Mouse (Mus musculus): ENCODE data around the gene Tmigd3. TPM values are rescaled to one million over a fixed set of nuclear protein-coding genes. Genes with fewer than 3 reads are reported as not detected.

Gene Tmigd3
- not detected for polyA plus RNA-seq (2015; fragmentation: Illumina TruSeq; extraction: RNeasy Lipid Tissue Mini Kit (QIAGEN cat#74804); ENCODE audit: low read depth, low replicate concordance)

GRCm38 (mm10) chr3:105870558-105870957 is at the start of gene Tmigd3, which contains the start of gene Adora3:
TSS of gene Tmigd3 (plus strand) at chr3:105870903.
TSS of gene Adora3 (plus strand) at chr3:105870858.

DNA sequence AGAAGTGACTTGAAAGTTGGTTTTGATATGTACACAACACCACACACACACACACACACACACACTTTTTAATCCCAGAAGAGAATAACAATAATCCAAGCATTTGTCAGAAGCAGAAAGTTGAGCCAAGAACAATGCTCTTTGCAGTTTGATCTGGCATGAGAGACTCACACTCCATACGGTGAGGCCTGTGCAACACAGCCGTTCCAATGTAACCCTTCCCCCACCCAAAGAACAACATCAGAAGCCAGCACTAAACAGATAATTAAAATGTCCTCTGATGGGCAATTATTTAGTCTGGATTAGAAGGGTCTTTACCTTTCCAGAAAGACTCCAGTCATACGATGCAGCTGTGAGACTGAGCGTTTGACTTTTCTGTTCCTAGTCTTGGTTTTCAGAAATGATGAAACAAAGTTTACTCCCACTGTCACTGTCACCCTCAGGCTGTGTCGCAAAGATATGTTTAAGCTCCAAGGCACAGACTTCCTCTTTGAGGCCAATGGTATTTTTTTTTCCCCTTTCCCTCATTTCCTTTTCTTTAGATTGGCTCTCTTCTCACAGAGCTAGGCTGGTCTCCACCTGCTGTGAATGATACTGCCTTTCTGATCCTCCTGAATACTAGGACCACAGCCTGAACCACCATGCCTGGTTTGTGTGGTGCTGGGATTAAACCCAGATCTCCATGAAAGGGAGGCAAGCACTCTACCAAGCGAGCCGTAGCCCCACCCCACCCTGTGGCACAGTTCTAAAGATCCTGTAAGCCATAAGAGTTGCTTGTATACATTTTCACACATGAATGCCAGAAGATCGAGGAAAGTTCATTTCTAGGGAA is 61.8 kb downstream of the Tmigd3 start, which contains the start of gene I830077J02Rik:
Gene I830077J02Rik (minus strand): TSS at position 425 of the 832 bp plus-strand sequence.

GRCm38 (mm10) chr3:105958974-105959580 is 88.4 kb downstream of the Tmigd3 start, which contains the start of gene Wdr77:
TSS of gene Wdr77 (plus strand) at chr3:105959369.

DNA sequence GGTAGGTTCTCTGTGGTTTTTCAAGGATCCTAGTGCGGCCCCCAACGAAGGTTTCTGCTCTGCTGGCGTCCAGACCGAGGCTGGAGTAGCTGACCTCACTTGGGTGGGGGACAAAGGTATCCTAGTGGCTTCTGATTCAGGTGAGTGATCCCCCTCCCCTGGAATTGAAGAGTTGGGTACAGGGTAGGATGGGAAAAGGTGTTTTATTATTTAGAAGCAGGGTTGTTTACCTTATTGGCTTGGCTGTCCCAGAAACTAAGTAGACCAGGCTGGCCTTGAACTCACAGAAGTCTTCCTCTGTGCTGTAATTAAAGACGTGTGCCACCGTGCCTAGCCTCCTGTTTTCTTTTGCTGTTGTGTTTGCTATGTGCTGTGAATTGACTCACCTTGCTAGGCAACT is 89.3 kb downstream of the Tmigd3 start, which contains the start of gene Atp5f1:
Gene Atp5f1 (minus strand): TSS at position 101 of the 400 bp plus-strand sequence.

DNA sequence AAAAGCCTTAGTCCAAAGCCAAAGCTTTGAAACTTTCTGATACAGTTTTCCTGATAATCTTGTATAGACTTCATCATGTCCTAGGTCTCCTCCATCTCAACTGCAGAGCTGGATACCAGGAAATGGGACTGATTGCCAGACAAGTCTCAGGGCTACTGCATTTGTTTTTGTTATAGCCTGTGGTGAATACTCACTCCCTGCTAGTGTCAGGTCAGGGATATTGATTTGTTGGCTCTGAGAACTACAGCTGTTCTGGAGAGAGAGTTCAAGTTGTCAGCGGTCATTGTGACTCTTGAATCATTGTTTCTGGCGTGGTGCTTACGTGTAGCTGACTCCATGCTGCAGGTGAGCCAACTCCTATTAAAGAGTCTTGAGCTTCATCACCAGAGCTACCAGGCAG is 102.7 kb downstream of the Tmigd3 start, which contains the start of gene Ovgp1:
Gene Ovgp1 (plus strand): TSS at position 301 of the 400 bp plus-strand sequence.

Other genes starting within 250 kb of the Tmigd3 start
- 13.1 TPM for gene Ddx20, start 183.3 kb upstream of the Tmigd3 start, polyA plus RNA-seq (2015; fragmentation: Illumina TruSeq; extraction: RNeasy Lipid Tissue Mini Kit (QIAGEN cat#74804); ENCODE audit: low read depth, low replicate concordance)
- 73.0 TPM for gene Inka2, start 166.3 kb upstream of the Tmigd3 start, polyA plus RNA-seq (2015; fragmentation: Illumina TruSeq; extraction: RNeasy Lipid Tissue Mini Kit (QIAGEN cat#74804); ENCODE audit: low read depth, low replicate concordance)
- 106 TPM for gene Rap1a, start 69.6 kb upstream of the Tmigd3 start, polyA plus RNA-seq (2015; fragmentation: Illumina TruSeq; extraction: RNeasy Lipid Tissue Mini Kit (QIAGEN cat#74804); ENCODE audit: low read depth, low replicate concordance)
- 1.6 TPM for gene Adora3, start within 50 bp of the Tmigd3 start, polyA plus RNA-seq (2015; fragmentation: Illumina TruSeq; extraction: RNeasy Lipid Tissue Mini Kit (QIAGEN cat#74804); ENCODE audit: low read depth, low replicate concordance)
- gene I830077J02Rik, start 61.8 kb downstream of the Tmigd3 start, polyA plus RNA-seq (2015; fragmentation: Illumina TruSeq; extraction: RNeasy Lipid Tissue Mini Kit (QIAGEN cat#74804); ENCODE audit: low read depth, low replicate concordance) = 2.8 TPM
- 44.4 TPM for gene Wdr77, start 88.5 kb downstream of the Tmigd3 start, polyA plus RNA-seq (2015; fragmentation: Illumina TruSeq; extraction: RNeasy Lipid Tissue Mini Kit (QIAGEN cat#74804); ENCODE audit: low read depth, low replicate concordance)
- gene Atp5f1, start 89.2 kb downstream of the Tmigd3 start, polyA plus RNA-seq (2015; fragmentation: Illumina TruSeq; extraction: RNeasy Lipid Tissue Mini Kit (QIAGEN cat#74804); ENCODE audit: low read depth, low replicate concordance) = 553 TPM
- gene Ovgp1, start 102.8 kb downstream of the Tmigd3 start, polyA plus RNA-seq (2015; fragmentation: Illumina TruSeq; extraction: RNeasy Lipid Tissue Mini Kit (QIAGEN cat#74804); ENCODE audit: low read depth, low replicate concordance) = 5.3 TPM
- gene Pifo, start 143.7 kb downstream of the Tmigd3 start, polyA plus RNA-seq (2015; fragmentation: Illumina TruSeq; extraction: RNeasy Lipid Tissue Mini Kit (QIAGEN cat#74804); ENCODE audit: low read depth, low replicate concordance) = 3.2 TPM
- not detected for gene Chil5, start 161.9 kb downstream of the Tmigd3 start, polyA plus RNA-seq (2015; fragmentation: Illumina TruSeq; extraction: RNeasy Lipid Tissue Mini Kit (QIAGEN cat#74804); ENCODE audit: low read depth, low replicate concordance)
- gene Chia1, start 242.3 kb downstream of the Tmigd3 start, polyA plus RNA-seq (2015; fragmentation: Illumina TruSeq; extraction: RNeasy Lipid Tissue Mini Kit (QIAGEN cat#74804); ENCODE audit: low read depth, low replicate concordance) = 2.3 TPM